Mouse (Mus musculus): Measurements from ENCODE around the gene Fzd4. TPM values are rescaled to one million over a fixed set of nuclear protein-coding genes. Genes with fewer than 3 reads are reported as not detected.

Fzd4 gene
- polyA plus RNA-seq, 1 experiment from 2014 or later, result 6.4 TPM

GRCm38 (mm10) chr7:89370086-89370485 lies 34.1 kb upstream of the Fzd4 start:
- WGBS, result 79% methylated on average over 1 of the region's 1 CpGs
- no peaks in the 10 kb centered on the region for H3K9me3 ChIP-seq (ENCODE audit: control insufficient read depth)

GRCm38 (mm10) chr7:89370917-89371316 lies 33.2 kb upstream of the Fzd4 start:
- Histone ChIP-seq H3K9ac (ENCODE audit: low read depth, low read length) (no peak overlapping the region), H3K27me3 (replicated peaks; ENCODE audit: control insufficient read depth, insufficient read depth, low read length) (no peaks in the 10 kb centered on the region), H3K4me2 (replicated peaks; ENCODE audit: low read depth) (no peak overlapping the region), H3K36me3 (ENCODE audit: control insufficient read depth, insufficient read depth) (no peaks in the 10 kb centered on the region), H3K4me3 (ENCODE audit: low read depth, low read length) (no peak overlapping the region), H3K27ac (ENCODE audit: low read depth, low read length) (no peak overlapping the region), H3K9me3 (ENCODE audit: control insufficient read depth) (no peaks in the 10 kb centered on the region), H3K4me1 (replicated peaks; ENCODE audit: control insufficient read depth, insufficient read depth, low read length) (no peaks in the 10 kb centered on the region; the same call in 1 of the 2 replicates)
- WGBS, result 0% methylated on average over 1 of the region's 1 CpGs
- peak; percentile 85 for ATAC-seq
- TF ChIP-seq CTCF (IDR thresholded peaks at IDR 0.05; ENCODE audit: low read depth), result peak; percentile 82

More at GRCm38 (mm10) chr7:89370086-89370485, 34.1 kb upstream of the Fzd4 start:
- no peak for ATAC-seq
- H3K36me3 ChIP-seq (ENCODE audit: control insufficient read depth, insufficient read depth), result no peaks in the 10 kb centered on the region
- peaks cover 1% of the 10 kb centered on the region; the same call in 1 of the 2 replicates for H3K4me1 ChIP-seq (replicated peaks; ENCODE audit: control insufficient read depth, insufficient read depth, low read length)
- no peak overlapping the region for H3K4me3 ChIP-seq (ENCODE audit: low read depth, low read length)
- H3K9ac ChIP-seq (ENCODE audit: low read depth, low read length), result no peak overlapping the region
- no peaks in the 10 kb centered on the region for H3K27me3 ChIP-seq (replicated peaks; ENCODE audit: control insufficient read depth, insufficient read depth, low read length)
- no peak for TF ChIP-seq CTCF (IDR thresholded peaks at IDR 0.05; ENCODE audit: low read depth)
- no peak overlapping the region for H3K4me2 ChIP-seq (replicated peaks; ENCODE audit: low read depth)
- no peak overlapping the region for H3K27ac ChIP-seq (ENCODE audit: low read depth, low read length)

- Histone ChIP-seq H3K9ac (ENCODE audit: low read depth, low read length) (no peak overlapping the region), H3K27me3 (replicated peaks; ENCODE audit: control insufficient read depth, insufficient read depth, low read length) (no peaks in the 10 kb centered on the region), H3K4me1 (replicated peaks; ENCODE audit: control insufficient read depth, insufficient read depth, low read length) (no peaks in the 10 kb centered on the region; the same call in 1 of the 2 replicates), H3K4me2 (replicated peaks; ENCODE audit: low read depth) (no peak overlapping the region), H3K27ac (ENCODE audit: low read depth, low read length) (no peak overlapping the region), H3K4me3 (ENCODE audit: low read depth, low read length) (no peak overlapping the region), H3K9me3 (ENCODE audit: control insufficient read depth) (no peaks in the 10 kb centered on the region), H3K36me3 (ENCODE audit: control insufficient read depth, insufficient read depth) (no peaks in the 10 kb centered on the region)
- no peak for TF ChIP-seq CTCF (IDR thresholded peaks at IDR 0.05; ENCODE audit: low read depth)
- 70% methylated on average over 6 of the region's 6 CpGs for WGBS
- ATAC-seq, result no peak; the same call in 1 of the 2 replicates
Observed at GRCm38 (mm10) chr7:89371623-89372295, 32.4 kb upstream of the Fzd4 start.

- Histone ChIP-seq H3K9me3 (ENCODE audit: control insufficient read depth) (no peaks in the 10 kb centered on the region), H3K4me3 (ENCODE audit: low read depth, low read length) (no peak overlapping the region), H3K36me3 (ENCODE audit: control insufficient read depth, insufficient read depth) (no peaks in the 10 kb centered on the region), H3K4me1 (replicated peaks; ENCODE audit: control insufficient read depth, insufficient read depth, low read length) (no peaks in the 10 kb centered on the region), H3K27me3 (replicated peaks; ENCODE audit: control insufficient read depth, insufficient read depth, low read length) (no peaks in the 10 kb centered on the region), H3K9ac (ENCODE audit: low read depth, low read length) (no peak overlapping the region), H3K4me2 (replicated peaks; ENCODE audit: low read depth) (no peak overlapping the region), H3K27ac (ENCODE audit: low read depth, low read length) (no peak overlapping the region)
- ATAC-seq, result no peak
- no peak for TF ChIP-seq CTCF (IDR thresholded peaks at IDR 0.05; ENCODE audit: low read depth)
- WGBS, result 39% methylated on average over 7 of the region's 7 CpGs
Observed at GRCm38 (mm10) chr7:89380935-89381705, 23.0 kb upstream of the Fzd4 start.

DNA sequence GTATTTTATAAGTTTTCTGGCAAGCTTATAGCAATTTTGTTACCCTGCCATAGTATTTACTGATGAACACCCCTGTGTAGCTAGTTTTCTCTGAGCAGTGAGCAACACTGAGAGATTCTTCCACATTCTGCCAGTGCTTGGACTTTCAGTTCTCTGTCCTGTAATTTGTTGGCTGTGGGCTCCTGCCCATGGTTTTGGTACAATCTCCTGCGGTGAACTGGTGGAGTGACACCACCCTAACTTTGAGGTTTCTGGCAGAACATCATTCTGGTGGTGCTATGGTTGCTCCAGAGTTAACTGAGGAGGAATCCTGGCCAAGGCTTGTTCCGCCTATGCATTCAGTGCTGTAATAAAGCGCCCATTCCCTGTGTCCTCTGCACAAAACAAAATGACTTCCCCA lies 21.3 kb upstream of the Fzd4 start:
- Histone ChIP-seq H3K4me3 (ENCODE audit: low read depth, low read length) (no peak overlapping the region), H3K27ac (ENCODE audit: low read depth, low read length) (no peak overlapping the region), H3K36me3 (ENCODE audit: control insufficient read depth, insufficient read depth) (no peaks in the 10 kb centered on the region), H3K9me3 (ENCODE audit: control insufficient read depth) (no peaks in the 10 kb centered on the region), H3K4me1 (replicated peaks; ENCODE audit: control insufficient read depth, insufficient read depth, low read length) (no peaks in the 10 kb centered on the region), H3K4me2 (replicated peaks; ENCODE audit: low read depth) (no peak overlapping the region), H3K9ac (ENCODE audit: low read depth, low read length) (no peak overlapping the region), H3K27me3 (replicated peaks; ENCODE audit: control insufficient read depth, insufficient read depth, low read length) (no peaks in the 10 kb centered on the region)
- no peak for TF ChIP-seq CTCF (IDR thresholded peaks at IDR 0.05; ENCODE audit: low read depth)
- no peak for ATAC-seq
- 85% methylated on average over 3 of the region's 3 CpGs for WGBS

GRCm38 (mm10) chr7:89388981-89389380 lies 15.2 kb upstream of the Fzd4 start:
- Histone ChIP-seq H3K27me3 (replicated peaks; ENCODE audit: control insufficient read depth, insufficient read depth, low read length) (no peaks in the 10 kb centered on the region), H3K36me3 (ENCODE audit: control insufficient read depth, insufficient read depth) (no peaks in the 10 kb centered on the region), H3K9me3 (ENCODE audit: control insufficient read depth) (no peaks in the 10 kb centered on the region), H3K4me2 (replicated peaks; ENCODE audit: low read depth) (no peak overlapping the region), H3K9ac (ENCODE audit: low read depth, low read length) (no peak overlapping the region), H3K4me1 (replicated peaks; ENCODE audit: control insufficient read depth, insufficient read depth, low read length) (peaks cover 7% of the 10 kb centered on the region; the same call in 1 of the 2 replicates), H3K4me3 (ENCODE audit: low read depth, low read length) (no peak overlapping the region), H3K27ac (ENCODE audit: low read depth, low read length) (no peak overlapping the region)
- no peak for TF ChIP-seq CTCF (IDR thresholded peaks at IDR 0.05; ENCODE audit: low read depth)
- WGBS, result 67% methylated on average over 3 of the region's 3 CpGs
- no peak for ATAC-seq
